ENCODE assay signal across 8 mouse cellular contexts in genomic region chr6:77572614-77573013, GRCm38 (mm10).
A peak's percentile ranks its signal among the peaks of the same experiment; 100 is the strongest.
DNase-seq lines count a peak whose midpoint lies in the region; ATAC-seq lines count a peak whose summit lies in the region.

No protein-coding gene starts in this region.

- peak; percentile 13 for DNase-seq in adrenal gland, postnatal 10 days
- no peak for DNase-seq in adrenal gland, adult 18-20 months (ENCODE audit: low spot score in 2 of 2)
- DNase-seq in midbrain, embryonic 11.5 days (ENCODE audit: low spot score, missing footprints) = no peak
- DNase-seq in left cerebral cortex, postnatal 36 days (ENCODE audit: low spot score in 2 of 2) = peak; percentile 35 to 41
- no peak for DNase-seq in adrenal gland, postnatal 4 days (ENCODE audit: low spot score in 2 of 2)
- DNase-seq in B cell, adult 2 months = no peak

- intact Hi-C loops in left cerebral cortex, postnatal 36 days (cut with DNase I) = loop anchor here (10.0 kb wide), 1 partner anchor 128 kb away; no protein-coding TSS in a partner anchor

- no peaks in the 10 kb centered on the region for H3K4me1 ChIP-seq in midbrain, embryonic 16.5 days (ENCODE audit: control insufficient read depth, insufficient read depth, low read length)
- no peaks in the 10 kb centered on the region for H3K4me1 ChIP-seq in midbrain, embryonic 11.5 days (ENCODE audit: control insufficient read depth, insufficient read depth, low read length)
- H3K4me1 ChIP-seq in hindbrain, embryonic 16.5 days (ENCODE audit: control insufficient read depth, insufficient read depth, low read depth, low read length) = no peaks in the 10 kb centered on the region

- no peaks in the 10 kb centered on the region for H3K9me3 ChIP-seq in midbrain, embryonic 16.5 days (replicated peaks; ENCODE audit: control insufficient read depth, low read length, poor library complexity, severe bottlenecking)
- no peaks in the 10 kb centered on the region for H3K9me3 ChIP-seq in midbrain, embryonic 11.5 days (ENCODE audit: control insufficient read depth, low read length)
- H3K9me3 ChIP-seq in hindbrain, embryonic 16.5 days (ENCODE audit: control insufficient read depth, low read length) = no peaks in the 10 kb centered on the region

- H3K9ac ChIP-seq in midbrain, embryonic 16.5 days (ENCODE audit: low read depth, low read length) = no peak overlapping the region
- no peak overlapping the region for H3K9ac ChIP-seq in midbrain, embryonic 11.5 days (ENCODE audit: low read length)
- H3K9ac ChIP-seq in hindbrain, embryonic 16.5 days (ENCODE audit: low read depth, low read length) = no peak overlapping the region

- ATAC-seq in midbrain, embryonic 16.5 days = 0 out of 2 replicates have a peak, but pooled peaks have one; percentile 17
- ATAC-seq in midbrain, embryonic 11.5 days (ENCODE audit: low FRiP score) = no peak
- ATAC-seq in hindbrain, embryonic 16.5 days = peak; percentile 20; the same call in 1 of the 2 replicates

- 46% methylated on average over 3 of the region's 3 CpGs for WGBS in midbrain, embryonic 16.5 days
- 48% methylated on average over 3 of the region's 3 CpGs for WGBS in midbrain, embryonic 11.5 days
- 49% methylated on average over 3 of the region's 3 CpGs for WGBS in hindbrain, embryonic 16.5 days

- H3K4me2 ChIP-seq in midbrain, embryonic 16.5 days (ENCODE audit: low read length) = no peak overlapping the region
- no peak overlapping the region for H3K4me2 ChIP-seq in midbrain, embryonic 11.5 days
- no peak overlapping the region for H3K4me2 ChIP-seq in hindbrain, embryonic 16.5 days (ENCODE audit: low read length)

- no peak overlapping the region for H3K27ac ChIP-seq in midbrain, embryonic 16.5 days (ENCODE audit: low read length)
- no peak overlapping the region for H3K27ac ChIP-seq in midbrain, embryonic 11.5 days (ENCODE audit: low read depth, low read length)
- no peak overlapping the region for H3K27ac ChIP-seq in hindbrain, embryonic 16.5 days (ENCODE audit: low read depth, low read length)

- no peak overlapping the region for H3K4me3 ChIP-seq in midbrain, embryonic 16.5 days (ENCODE audit: low read depth, low read length)
- H3K4me3 ChIP-seq in midbrain, embryonic 11.5 days (ENCODE audit: low read depth, low read length) = no peak overlapping the region
- H3K4me3 ChIP-seq in hindbrain, embryonic 16.5 days (ENCODE audit: low read length) = no peak overlapping the region

- H3K36me3 ChIP-seq in midbrain, embryonic 16.5 days (ENCODE audit: control insufficient read depth, insufficient read depth, low read length) = no peaks in the 10 kb centered on the region
- H3K36me3 ChIP-seq in midbrain, embryonic 11.5 days (ENCODE audit: control insufficient read depth, insufficient read depth, low read length) = no peaks in the 10 kb centered on the region
- H3K36me3 ChIP-seq in hindbrain, embryonic 16.5 days (ENCODE audit: control insufficient read depth, insufficient read depth, low read length) = no peaks in the 10 kb centered on the region

- H3K27me3 ChIP-seq in midbrain, embryonic 16.5 days (ENCODE audit: control insufficient read depth, insufficient read depth, low read depth, low read length) = no peaks in the 10 kb centered on the region
- H3K27me3 ChIP-seq in midbrain, embryonic 11.5 days (ENCODE audit: control insufficient read depth, insufficient read depth, low read length) = no peaks in the 10 kb centered on the region
- H3K27me3 ChIP-seq in hindbrain, embryonic 16.5 days (replicated peaks; ENCODE audit: control insufficient read depth, insufficient read depth, low read length) = no peaks in the 10 kb centered on the region

Comparison
In these comparisons a context has a peak if more than half of its experiments do, and no peak if none do; other contexts are left out.
1. DNase-seq: peak in adrenal gland, postnatal 10 days (single experiment) and left cerebral cortex, postnatal 36 days (2 of 2); none in adrenal gland, adult 18-20 months (0 of 2), midbrain, embryonic 11.5 days (single experiment), adrenal gland, postnatal 4 days (0 of 2) and B cell, adult 2 months (0 of 2).